Mouse (Mus musculus): ENCODE results near the gene Ip6k3.

GRCm38 (mm10) chr17:27183667-27184292, 16.2 kb upstream of the Ip6k3 start:
- TF ChIP-seq POLR2A (IDR thresholded peaks at IDR 0.05; ENCODE audit: borderline replicate concordance, extremely low read depth, insufficient read depth, insufficient read length, poor library complexity, severe bottlenecking) = no peak
- no peak for TF ChIP-seq CTCF (IDR thresholded peaks at IDR 0.05; ENCODE audit: borderline replicate concordance, extremely low read depth, insufficient read depth, insufficient read length)
